Mouse (Mus musculus) ovary, postnatal 36 days (tissue): ENCODE measurements around the gene Slc1a2.

Experiments used
- DNase-seq: peaks from one replicate; pipeline ENCODE4 v3.0.0; 2022; ENCODE audit warnings: low spot score, mixed read lengths

Slc1a2 gene

DNA sequence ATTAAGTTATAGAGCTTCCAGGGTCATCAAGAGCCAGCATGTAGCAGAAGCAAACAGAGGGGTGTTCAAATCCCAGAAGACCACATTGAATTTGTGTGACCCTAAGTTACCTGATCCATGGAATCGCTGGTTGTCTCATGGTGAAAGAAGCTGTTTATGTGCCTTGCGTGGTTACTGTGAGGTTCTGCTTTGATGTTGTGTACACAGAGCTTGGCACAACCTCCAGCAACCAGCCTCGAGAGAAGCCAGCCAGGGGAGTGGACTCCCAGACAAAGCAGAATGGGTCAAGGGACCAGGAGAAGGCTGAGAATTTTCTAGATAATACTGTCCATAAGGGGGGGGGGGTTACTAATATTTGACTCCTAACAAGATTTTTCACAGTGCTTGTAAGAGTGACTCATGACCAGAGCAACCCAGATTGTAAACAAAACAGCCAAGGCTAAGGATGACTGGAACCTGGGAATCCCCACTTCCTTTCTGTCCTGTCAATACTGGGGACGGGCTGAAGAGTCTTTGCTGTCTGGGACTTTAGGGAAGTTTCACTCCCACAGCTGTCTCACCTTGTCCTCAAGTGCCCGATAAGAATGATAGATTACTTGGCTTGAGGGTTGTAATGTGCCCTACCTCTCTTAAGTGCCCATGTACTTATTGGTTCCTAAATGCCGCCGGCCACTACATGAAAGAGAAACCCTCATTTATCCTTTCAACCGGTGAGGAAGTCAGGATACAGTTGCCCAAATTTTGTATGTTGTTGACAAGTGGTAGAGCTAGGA lies 106.3 kb downstream of the Slc1a2 start:
- no peak for DNase-seq

DNA sequence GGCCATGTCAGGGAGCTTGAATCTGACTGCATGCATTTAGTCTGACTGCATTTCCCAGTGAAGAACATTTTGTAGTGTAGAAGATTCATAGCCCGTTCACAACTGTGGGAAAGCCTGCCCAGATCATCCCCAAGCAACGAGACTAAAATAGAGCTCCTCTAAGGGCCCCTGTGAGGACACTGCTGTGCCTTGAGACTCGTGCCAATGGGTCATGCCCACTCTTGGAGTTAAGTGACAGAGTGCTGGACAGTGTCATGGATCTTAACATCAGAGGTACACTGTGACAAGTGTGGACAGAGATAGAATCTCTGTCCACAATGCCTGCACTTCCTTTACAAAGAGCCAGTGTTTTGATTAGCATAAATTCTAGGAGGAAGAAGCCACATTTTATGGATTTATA lies 109.8 kb downstream of the Slc1a2 start:
- DNase-seq: no peak

DNA sequence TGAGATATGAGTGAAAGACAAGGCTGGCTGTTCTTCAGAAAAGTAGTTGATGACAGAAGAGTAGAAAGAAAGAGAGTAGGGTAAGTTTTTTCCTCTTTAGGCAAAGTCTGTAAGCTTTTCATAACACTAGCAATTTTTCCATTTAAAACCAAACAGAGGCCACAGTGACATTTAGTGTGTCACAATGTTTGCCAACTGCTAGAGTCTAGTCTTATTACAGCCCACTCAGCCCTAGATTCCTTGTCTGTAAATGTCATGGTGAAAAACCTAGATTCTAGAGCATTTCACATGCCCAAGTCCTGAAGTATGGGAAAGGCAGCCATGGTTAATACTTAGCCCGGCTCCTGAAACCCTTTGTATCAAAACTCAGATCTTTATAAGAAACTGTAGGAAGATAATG lies 112.8 kb downstream of the Slc1a2 start:
- no peak for DNase-seq

DNA sequence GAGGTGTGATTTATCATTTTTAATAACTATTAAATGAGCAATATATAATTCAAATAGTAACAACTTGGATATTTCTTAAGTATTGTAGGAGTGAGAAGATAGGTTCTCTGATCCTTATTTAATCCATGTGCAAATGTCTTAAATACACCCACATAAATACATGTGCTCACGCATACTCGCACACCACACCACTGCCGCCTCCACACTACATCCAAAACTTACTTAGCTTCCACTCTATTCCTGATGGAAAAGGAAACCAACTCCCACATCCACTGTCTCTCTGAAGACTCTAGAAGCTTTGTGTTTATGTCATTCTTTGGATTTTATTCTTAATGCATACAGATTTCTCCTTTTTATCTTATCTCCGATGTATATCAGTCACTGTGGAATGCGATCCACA lies 113.8 kb downstream of the Slc1a2 start:
- DNase-seq: no peak

DNA sequence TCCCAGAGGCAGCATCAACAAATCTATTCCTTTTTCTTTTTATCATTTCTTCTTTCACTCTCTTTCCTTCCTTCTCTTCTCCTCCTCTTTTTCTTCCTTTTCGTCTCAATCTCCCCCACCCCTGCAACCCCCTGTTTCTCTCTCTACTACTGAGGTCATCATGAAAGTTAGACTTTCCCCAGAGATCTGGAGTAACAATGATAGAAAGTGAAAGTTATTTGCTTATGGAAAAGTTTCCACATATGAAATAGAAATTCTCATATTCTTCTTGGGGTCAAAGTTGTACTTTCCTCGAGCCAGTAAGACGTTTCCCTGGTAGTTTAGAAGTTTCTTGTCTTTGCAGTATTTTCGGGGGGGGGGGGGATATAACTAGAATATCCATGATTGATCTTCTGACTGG lies 116.2 kb downstream of the Slc1a2 start:
- no peak for DNase-seq

DNA sequence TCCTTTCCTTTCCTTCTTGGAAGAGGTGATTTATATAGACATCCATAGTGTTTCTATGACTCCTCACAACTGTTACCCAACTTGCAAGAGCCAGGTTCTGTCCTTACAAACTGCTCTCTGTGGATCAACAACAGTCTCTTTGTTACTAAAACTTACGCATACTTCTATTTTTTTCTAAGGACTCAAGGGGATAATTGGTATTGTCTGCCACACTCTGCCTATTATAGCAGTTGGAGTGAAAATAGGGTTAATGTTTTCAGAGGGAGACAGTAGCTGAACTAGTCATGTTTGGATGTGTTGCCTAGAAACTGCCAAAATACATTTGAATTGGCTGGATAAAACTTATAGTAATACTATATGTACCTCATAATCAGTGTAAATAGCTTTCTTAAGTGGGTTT lies 117.1 kb downstream of the Slc1a2 start:
- no peak for DNase-seq

DNA sequence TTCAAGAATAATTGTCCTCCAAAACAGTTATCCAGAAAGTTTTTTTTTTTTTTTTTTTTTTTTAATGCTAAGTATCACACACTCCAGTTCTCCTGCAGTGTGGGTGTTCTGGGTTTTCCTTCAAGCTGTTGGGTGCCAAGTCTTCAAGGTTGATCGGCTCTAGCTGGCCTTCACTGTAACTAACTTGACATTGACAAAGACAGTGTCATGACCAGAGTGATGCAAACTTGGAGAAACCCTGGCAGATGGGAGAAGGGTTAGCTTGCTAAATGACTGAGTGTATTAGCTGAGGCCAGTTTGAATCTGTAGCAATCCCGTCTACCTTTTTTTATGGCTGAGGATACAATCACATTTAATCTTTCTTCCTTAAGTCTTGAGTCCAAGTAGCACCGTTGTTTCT lies 119.7 kb downstream of the Slc1a2 start:
- DNase-seq: no peak

DNA sequence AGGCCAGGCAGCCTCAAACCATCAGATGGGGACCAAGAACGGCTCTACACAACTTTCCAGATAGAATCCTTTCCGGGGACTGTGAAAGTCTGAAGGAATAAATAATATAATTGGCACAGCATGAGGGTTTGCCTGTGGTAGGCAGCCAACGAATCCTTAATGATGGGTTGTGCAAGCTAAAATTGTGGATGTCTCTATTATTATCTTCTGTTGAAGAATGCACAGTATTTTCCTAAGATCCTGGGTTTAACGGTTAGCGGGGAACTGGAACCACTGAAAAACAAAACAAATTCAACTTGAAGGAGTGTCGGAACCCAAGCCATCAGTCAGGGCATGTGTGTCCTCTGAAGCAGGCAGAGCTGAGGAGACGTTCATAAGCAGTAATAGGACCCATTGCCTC lies 124.3 kb downstream of the Slc1a2 start:
- no peak for DNase-seq

DNA sequence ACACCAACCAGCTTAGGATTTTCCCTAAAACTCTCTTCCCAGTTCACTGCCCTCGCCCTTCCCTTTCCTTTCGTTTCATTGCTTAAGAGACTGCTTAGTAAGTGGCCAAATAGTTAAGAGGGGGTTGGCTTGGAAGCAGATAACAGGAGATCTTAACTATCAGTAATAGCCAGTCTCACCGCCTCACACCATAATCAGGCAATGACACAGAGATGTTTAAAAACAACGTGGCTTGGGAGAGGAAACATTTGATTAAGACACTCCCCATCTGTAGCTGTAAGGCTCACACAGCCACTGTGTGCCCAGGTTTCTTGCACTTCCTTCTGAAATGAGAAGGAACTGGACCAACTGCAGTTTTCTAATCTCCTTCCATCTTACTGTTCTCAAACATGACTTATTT lies 127.2 kb downstream of the Slc1a2 start:
- DNase-seq: no peak

DNA sequence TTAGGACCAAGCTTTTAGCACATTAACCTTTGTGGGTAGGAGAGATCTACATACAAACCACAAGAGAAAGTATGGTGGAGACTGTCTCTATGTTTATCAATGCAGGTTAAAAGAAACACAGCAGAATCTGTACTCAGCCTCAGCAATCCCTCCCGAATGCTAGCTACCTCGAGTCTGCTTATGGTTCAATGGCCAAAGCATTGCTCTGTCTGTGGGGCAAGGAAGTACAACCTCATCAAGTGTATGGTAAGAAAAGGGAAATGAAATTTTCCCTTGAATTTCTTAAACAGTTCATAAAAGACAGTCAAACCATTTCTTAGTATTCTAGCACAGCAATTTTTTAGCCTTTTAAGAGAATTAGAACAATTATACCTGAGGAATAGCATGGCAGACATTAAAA lies 133.2 kb downstream of the Slc1a2 start:
- no peak for DNase-seq

DNA sequence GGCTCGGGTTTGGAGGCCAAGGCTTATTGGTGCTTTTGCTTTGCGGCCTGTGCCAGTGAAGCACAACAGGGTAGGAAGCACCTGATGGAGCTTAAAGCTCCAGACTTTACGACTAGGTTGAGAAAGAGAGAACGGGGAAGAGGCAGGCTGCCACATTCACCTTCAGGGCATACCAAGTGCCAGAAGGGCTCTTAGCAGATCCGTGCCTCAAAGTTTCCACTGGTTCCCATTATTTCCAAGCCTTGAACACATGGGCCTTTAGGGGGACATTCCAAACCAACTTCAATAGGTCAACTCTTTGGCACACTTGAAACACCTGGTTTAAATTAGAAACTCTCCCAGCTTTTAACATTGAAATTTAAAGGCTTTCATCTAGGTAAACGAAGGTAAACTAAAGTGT lies 134.3 kb downstream of the Slc1a2 start:
- no peak for DNase-seq

DNA sequence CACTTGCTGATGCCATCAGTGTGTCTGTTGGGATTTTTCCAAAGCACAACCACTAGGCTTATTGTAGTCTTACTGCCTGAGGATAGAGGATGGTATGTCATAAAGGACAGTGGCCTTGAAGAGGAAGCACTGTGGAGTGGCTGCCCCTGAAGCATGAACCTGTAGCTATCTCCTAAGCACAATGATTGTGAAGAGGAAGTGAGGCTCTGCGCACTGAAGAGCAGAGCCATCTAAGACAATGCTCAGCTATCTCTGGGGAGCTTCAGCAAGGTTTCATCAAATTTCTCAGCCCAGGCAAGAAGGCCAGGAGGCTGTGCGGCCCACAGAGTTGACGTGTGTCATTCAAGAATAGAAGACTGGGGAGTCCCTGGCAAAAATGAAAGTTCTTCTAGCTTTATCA lies 136.6 kb downstream of the Slc1a2 start:
- no peak for DNase-seq

DNA sequence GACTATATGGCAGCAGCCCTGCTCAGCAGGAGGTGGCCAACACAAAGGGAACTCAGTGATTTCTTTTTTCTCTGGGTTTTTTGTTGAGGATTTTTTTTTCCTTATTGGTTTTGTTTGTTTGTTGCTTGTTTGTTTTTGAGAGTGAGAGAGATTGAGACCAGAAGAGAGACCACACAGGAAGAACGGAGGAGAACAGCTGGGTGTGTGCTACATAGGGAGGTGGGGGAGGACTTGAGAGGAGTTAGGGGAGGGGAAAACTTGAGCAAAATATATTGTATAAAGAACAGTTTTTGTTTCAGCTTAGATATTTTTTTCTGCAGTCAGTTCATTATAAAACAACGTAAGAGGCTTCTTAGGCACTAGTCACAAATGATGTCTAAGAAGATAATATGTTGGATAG lies 139.7 kb downstream of the Slc1a2 start:
- DNase-seq: no peak

DNA sequence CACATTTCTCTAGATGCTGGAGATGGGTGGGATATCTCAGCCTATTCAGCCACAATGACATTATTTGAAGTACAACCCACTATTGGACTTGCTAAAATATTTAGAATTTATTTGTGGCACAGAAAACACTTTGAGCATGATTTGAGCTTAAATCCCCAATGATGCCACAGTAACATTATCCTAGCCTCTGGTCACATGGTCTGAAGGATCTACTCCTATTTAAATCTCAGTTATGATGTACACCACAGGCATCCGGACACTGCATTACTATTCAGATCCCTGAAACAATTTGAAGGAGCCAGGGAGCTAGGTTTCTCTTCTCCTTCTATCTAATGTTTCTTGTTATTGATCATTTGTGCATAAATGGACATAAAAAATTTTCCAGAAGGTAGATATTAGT lies 143.4 kb downstream of the Slc1a2 start:
- DNase-seq: no peak

DNA sequence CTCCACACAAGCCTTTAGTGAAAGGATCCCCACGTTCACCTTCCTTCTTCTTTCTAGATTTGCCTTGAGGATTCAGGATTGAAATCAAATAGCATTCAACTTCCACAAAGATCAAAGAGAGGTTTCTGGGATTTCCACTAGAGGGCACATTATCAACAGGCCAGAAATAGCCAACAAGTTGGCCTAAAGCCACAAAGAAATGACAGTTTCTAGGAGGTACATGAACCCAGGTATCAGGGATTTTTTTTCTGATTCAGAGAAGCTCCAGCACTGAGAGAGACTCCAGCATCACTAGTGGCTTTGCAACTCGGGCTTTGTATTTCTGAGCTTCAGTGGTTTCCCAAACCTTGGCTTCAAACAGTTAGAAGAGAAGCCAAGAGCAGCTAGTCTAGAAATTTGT lies 145.7 kb downstream of the Slc1a2 start:
- no peak for DNase-seq

DNA sequence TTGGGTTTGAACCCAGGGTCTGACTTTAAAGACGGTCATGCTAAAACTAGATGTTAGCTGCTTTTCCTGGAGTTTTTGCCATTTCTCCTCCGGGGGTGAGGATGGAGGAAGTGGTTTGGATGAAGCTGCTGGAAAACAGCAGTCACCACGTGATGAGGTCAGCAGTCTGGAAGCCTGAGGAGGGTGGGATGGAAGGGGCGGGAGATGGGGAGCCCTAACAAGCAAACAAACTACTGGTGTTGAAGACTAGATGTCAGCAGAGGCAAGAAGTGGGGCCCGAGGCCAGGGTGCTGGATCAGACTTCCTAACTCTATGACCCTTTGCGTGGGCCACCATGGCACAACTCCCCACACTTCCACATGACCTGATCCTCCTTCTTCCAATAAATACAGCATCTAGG lies 146.8 kb downstream of the Slc1a2 start:
- no peak for DNase-seq

DNA sequence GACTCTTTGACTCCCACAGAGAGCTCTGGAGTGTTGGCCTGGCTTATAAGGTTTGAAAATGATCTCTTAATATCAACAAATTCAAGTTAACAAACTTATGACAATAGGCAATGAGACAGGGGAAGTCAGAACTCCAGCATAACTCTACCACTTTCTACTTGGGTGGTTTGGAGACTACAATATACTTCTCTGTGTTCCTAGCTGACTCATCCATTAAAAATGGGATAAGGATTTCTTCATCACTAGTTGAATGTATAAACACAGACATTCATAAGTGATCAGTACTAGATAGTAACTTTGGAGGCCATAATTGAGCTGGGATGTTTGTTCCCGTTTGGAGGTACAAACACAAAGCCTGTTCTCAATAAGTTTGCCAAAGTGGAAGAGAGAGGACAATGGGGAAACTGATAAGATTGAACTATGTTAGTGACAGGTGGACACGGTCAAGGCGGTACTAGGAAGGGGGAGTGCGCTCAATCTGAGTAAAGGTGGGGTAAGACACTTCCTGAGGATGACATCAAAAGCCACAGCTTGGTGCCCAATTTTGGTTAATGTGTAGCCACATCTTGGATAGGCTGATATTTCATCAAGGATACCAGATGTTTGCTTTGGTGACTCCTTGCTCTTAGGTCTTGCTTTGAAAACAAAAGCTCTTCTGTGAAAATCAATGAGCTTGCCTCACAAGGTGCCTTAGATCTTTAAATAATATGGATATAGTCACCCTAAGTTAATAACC lies 147.5 kb downstream of the Slc1a2 start:
- no peak for DNase-seq

DNA sequence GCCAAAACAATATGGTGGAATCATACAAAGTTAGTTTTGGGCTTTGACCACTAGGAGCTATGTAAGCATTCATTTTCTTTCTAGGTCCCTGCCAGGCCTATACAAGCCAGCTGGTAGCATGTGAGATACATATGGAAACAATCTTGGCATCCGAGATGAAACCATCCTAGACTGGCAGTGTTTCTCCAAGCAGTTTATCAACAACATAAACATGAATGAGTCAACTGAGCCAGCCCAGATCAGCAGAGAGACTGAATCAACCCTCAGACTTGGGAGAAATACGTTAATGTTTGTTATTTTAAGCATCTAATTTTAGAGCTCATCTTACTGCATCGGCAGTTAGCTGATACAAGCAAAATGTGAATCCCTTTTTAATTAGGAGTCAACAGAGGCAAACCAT lies 149.2 kb downstream of the Slc1a2 start:
- no peak for DNase-seq

DNA sequence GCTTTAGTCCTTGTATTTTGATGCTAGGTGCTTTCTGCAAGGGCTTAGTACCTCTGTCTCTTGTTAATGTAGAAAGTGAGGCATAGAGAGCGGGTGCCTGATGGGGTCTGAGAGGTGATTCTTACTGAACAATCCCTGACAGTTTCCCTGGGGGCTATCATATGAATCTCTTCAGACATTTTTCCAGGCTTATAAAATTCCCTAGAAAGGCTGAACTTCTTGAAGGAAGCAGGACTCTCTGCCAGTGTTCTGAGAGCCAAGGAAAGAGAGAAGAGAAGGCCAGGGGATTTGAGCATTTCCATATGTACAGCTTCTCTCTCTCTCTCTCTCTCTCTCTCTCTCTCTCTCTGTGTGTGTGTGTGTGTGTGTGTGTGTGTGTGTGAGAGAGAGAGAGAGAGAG lies 151.0 kb downstream of the Slc1a2 start:
- DNase-seq: no peak

DNA sequence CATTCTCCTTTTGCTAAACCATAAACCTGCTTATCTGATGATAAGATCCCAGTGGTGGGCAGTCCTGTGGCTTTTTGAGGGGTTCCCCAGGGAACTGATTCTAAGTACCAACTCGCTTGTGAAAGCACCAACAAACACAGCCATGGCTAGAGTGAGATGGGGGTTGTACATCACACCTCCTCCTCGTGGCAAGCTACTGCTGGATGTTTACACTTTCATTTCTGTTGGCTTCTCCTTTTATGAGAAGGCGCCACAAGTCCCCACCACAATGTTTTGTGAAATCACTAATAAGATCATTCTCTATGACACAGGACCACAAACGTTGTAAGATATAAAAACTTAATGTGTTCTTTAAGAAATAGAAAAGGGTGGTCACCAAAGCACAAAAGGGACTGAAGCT lies 154.3 kb downstream of the Slc1a2 start:
- no peak for DNase-seq

DNA sequence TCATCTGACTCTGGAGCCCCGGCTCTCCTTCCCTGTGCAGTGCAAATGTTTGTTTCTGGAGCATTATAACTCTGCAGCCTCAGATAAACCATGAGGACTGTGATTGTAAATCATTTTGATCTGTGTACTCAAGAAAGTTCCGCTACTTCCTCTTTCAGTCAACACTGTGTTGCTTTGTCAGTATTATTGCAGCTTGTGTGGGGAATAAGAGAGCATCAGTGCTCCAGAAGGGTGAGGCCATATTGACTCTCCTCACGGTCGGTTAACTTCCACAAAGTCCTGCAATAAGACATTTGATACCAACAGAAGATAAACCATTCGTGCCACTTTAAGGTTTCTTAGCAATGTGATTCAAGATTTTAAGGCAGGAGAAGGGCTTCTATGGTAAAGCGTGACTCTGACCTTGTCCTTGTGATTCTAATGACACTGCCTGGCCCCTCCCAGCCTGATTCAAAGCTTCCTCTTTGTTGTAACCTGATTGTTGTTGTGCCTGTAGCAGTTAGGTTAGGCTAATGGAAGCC lies 156.9 kb downstream of the Slc1a2 start:
- DNase-seq: no peak

DNA sequence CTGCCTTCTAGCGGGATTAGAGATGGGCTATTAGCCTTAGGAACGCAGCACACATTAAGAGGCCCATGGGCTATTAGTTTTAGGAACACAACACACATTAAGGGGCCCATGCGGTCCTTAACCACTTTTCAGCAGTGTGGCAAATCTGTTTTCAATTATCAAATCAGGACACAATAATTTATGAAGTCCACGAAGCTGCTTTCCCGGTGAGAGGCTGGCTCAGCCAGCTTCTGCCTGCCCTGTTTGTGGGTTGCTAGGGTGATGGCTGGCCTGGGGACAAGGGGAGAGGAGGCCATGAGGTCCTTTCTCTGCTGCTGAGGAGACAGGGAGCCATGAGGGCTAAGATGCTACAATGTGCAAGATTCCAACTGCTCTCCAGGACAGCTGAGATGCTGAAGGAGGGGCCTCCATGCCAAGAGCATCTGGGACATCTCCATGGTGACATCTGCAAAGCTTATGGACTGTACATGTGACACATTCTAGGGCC lies 161.8 kb downstream of the Slc1a2 start:
- no peak for DNase-seq

DNA sequence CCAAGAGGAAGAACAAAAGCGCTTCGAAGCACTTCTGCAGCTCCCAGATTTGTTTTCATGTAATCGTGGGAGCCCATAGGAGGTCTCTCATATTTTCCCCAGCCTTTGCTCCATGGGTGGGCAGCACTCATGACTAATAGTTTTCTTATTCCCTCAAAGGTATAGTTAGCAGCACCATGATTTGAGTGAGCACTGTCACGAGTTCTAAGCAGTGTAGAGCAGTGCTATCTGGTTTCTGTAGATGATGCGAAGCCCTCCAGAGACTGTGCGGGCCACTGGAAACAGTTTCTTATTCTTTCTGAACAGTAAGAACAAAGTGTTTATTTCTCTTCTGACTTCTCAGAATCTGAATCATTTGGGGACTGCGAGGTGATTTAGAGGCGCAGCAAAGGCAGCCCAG lies 162.3 kb downstream of the Slc1a2 start:
- DNase-seq: no peak

DNA sequence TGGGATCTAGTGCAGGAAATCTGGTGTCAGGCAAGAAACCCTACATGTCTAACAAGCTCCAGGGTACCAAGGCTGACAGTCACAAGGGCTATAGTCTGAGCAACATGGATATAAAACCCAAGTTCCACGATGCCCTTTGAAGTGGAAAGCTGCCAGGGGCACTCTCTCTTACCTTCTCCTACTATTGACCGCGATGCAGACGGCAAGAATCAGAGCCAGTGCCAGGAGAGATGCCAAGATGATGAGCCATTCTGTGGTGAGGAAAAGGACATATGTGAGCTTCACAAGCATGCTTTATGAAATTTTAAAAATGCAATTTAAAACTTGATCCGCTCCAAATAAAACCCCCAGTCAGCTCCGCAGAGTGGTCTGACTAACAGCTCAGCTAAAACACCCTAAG lies 163.6 kb downstream of the Slc1a2 start:
- no peak for DNase-seq
